Mouse (Mus musculus) midbrain, embryonic 10.5 days (tissue): ENCODE results near the gene Rangrf. TPM values are rescaled to one million over a fixed set of nuclear protein-coding genes. Genes with fewer than 3 reads are reported as not detected.
"Not testable (repeated sequence)": the region's sequence is repeated elsewhere in the genome, so short reads cannot be mapped to it uniquely, and the experiment has no call there.

Experiments
- DNase-seq: peaks from one replicate; pipeline ENCODE4 v3.0.0-alpha.2; 2017; ENCODE audit warnings: low spot score
- H3K27ac ChIP-seq: fragments of 300-500 bp; sonication (generic); replicated peaks from 2 replicates; pipeline ENCODE4 v1.5.1; 2016; ENCODE audit warnings: mild to moderate bottlenecking
- H3K27me3 ChIP-seq: fragments of 300-500 bp; sonication (generic); 2 replicates; pipeline ENCODE4 v1.6.1; 2016; ENCODE audit warnings: low read depth, mild to moderate bottlenecking; ENCODE audit not compliant: poor library complexity, severe bottlenecking
- H3K36me3 ChIP-seq: fragments of 300-500 bp; sonication (generic); 2 replicates; pipeline ENCODE4 v1.6.1; 2016; ENCODE audit warnings: mild to moderate bottlenecking, moderate library complexity
- H3K4me1 ChIP-seq: fragments of 300-500 bp; sonication (generic); 2 replicates; pipeline ENCODE4 v1.6.1; 2016
- H3K4me3 ChIP-seq: fragments of 300-500 bp; sonication (generic); 2 replicates; pipeline ENCODE4 v1.5.1; 2016; ENCODE audit warnings: mild to moderate bottlenecking, moderate library complexity
- H3K9me3 ChIP-seq: fragments of 300-500 bp; sonication (generic); replicated peaks from 2 replicates; pipeline ENCODE4 v1.6.1; 2016; ENCODE audit warnings: mild to moderate bottlenecking
- WGBS: fragments of 180-500 bp; shearing (Covaris S2); methylation state at CpG from one replicate; pipeline ENCODE4 v1.1.7; 2016; 5-methylcytosine and 5-hydroxymethylcytosine counted together
- polyA plus RNA-seq: library from polyadenylated mRNA; unstranded; fragments of >200 nt; fragmentation: Nextera tagmentation; extraction: Ambion mirVana; gene quantifications from 2 replicates; pipeline ENCODE4 v1.2.1, GENCODE M21; 2016

Gene Rangrf
- polyA plus RNA-seq, 1 experiment from 2014 or later = 84.6 TPM

GRCm38 (mm10) chr11:68955473-68955872, 19.5 kb downstream of the Rangrf start:
- WGBS = 63% methylated on average over 5 of the region's 5 CpGs
- peaks cover 70% of the 10 kb centered on the region for H3K27me3 ChIP-seq
- H3K36me3 ChIP-seq = no peaks in the 10 kb centered on the region
- H3K4me1 ChIP-seq = peaks cover 30% of the 10 kb centered on the region
- peak overlapping the region; percentile 77; the same call in 1 of the 2 replicates for H3K27ac ChIP-seq
- H3K9me3 ChIP-seq = no peaks in the 10 kb centered on the region
- DNase-seq = no peak
- peak overlapping the region; percentile 56 for H3K4me3 ChIP-seq

GRCm38 (mm10) chr11:68954408-68954807, 20.6 kb downstream of the Rangrf start:
- WGBS = under 1% methylated on average over 17 of the region's 17 CpGs

GRCm38 (mm10) chr11:68953903-68954302, 21.1 kb downstream of the Rangrf start:
- no peaks in the 10 kb centered on the region for H3K36me3 ChIP-seq
- WGBS = 7% methylated on average over 13 of the region's 13 CpGs
- H3K27ac ChIP-seq = peak overlapping the region; percentile 46; the same call in 1 of the 2 replicates
- DNase-seq = no peak
- peaks cover 76% of the 10 kb centered on the region for H3K27me3 ChIP-seq
- peaks cover 32% of the 10 kb centered on the region for H3K4me1 ChIP-seq
- no peaks in the 10 kb centered on the region for H3K9me3 ChIP-seq
- peak overlapping the region; percentile 56 for H3K4me3 ChIP-seq

More at GRCm38 (mm10) chr11:68954408-68954807, 20.6 kb downstream of the Rangrf start:
- Histone ChIP-seq H3K9me3 (no peaks in the 10 kb centered on the region), H3K36me3 (no peaks in the 10 kb centered on the region), H3K4me1 (peaks cover 32% of the 10 kb centered on the region), H3K27me3 (peaks cover 74% of the 10 kb centered on the region), H3K4me3 (peak overlapping the region; percentile 56), H3K27ac (peak overlapping the region; percentile 77)
- DNase-seq = peak; percentile 35

GRCm38 (mm10) chr11:68947542-68947993, 27.4 kb downstream of the Rangrf start:
- H3K4me3 ChIP-seq = peak overlapping the region; percentile 28
- H3K4me1 ChIP-seq = peaks cover 12% of the 10 kb centered on the region
- peak; percentile 15 for DNase-seq
- no peaks in the 10 kb centered on the region for H3K36me3 ChIP-seq
- H3K27ac ChIP-seq = no peak overlapping the region
- H3K27me3 ChIP-seq = peaks cover 55% of the 10 kb centered on the region
- WGBS = 7% methylated on average over 12 of the region's 12 CpGs
- no peaks in the 10 kb centered on the region for H3K9me3 ChIP-seq

- Histone ChIP-seq H3K27ac (no peak overlapping the region), H3K9me3 (no peaks in the 10 kb centered on the region), H3K27me3 (peaks cover 49% of the 10 kb centered on the region), H3K4me1 (peaks cover 12% of the 10 kb centered on the region), H3K36me3 (no peaks in the 10 kb centered on the region), H3K4me3 (peak overlapping the region; percentile 28)
- no peak for DNase-seq
- 6% methylated on average over 14 of the region's 16 CpGs for WGBS
Observed at GRCm38 (mm10) chr11:68946806-68947440, 28.1 kb downstream of the Rangrf start.

- no peak for DNase-seq
- Histone ChIP-seq H3K36me3 (no peaks in the 10 kb centered on the region), H3K4me3 (no peak overlapping the region), H3K27ac (no peak overlapping the region), H3K9me3 (no peaks in the 10 kb centered on the region), H3K27me3 (peaks cover 39% of the 10 kb centered on the region), H3K4me1 (peaks cover 12% of the 10 kb centered on the region)
- WGBS = 84% methylated on average over 4 of the region's 4 CpGs
Observed at GRCm38 (mm10) chr11:68946001-68946400, 29.0 kb downstream of the Rangrf start.

- no peak for DNase-seq
- H3K9me3 ChIP-seq = no peaks in the 10 kb centered on the region
- H3K4me1 ChIP-seq = peaks cover 17% of the 10 kb centered on the region
- no peaks in the 10 kb centered on the region for H3K36me3 ChIP-seq
- no peak overlapping the region for H3K4me3 ChIP-seq
- no peak overlapping the region for H3K27ac ChIP-seq
- WGBS = 86% methylated on average over 2 of the region's 2 CpGs
- peaks cover 37% of the 10 kb centered on the region for H3K27me3 ChIP-seq
Observed at GRCm38 (mm10) chr11:68945245-68945644, 29.7 kb downstream of the Rangrf start.

- Histone ChIP-seq H3K27me3 (peaks cover 21% of the 10 kb centered on the region), H3K9me3 (no peaks in the 10 kb centered on the region)
- 93% methylated on average over 8 of the region's 8 CpGs for WGBS
Observed at GRCm38 (mm10) chr11:68942731-68943130, 32.3 kb downstream of the Rangrf start.

GRCm38 (mm10) chr11:68940516-68940915, 34.5 kb downstream of the Rangrf start:
- Histone ChIP-seq H3K4me3 (peak overlapping the region; percentile 58), H3K36me3 (no peaks in the 10 kb centered on the region), H3K4me1 (peaks cover 14% of the 10 kb centered on the region), H3K27ac (peak overlapping the region; percentile 80), H3K27me3 (no peaks in the 10 kb centered on the region), H3K9me3 (no peaks in the 10 kb centered on the region)
- DNase-seq = no peak
- 66% methylated on average over 4 of the region's 4 CpGs for WGBS

More at GRCm38 (mm10) chr11:68942731-68943130, 32.3 kb downstream of the Rangrf start:
- Histone ChIP-seq H3K36me3 (no peaks in the 10 kb centered on the region), H3K4me3 (no peak overlapping the region), H3K27ac (no peak overlapping the region), H3K4me1 (peaks cover 23% of the 10 kb centered on the region)
- no peak for DNase-seq

- Histone ChIP-seq H3K9me3 (no peaks in the 10 kb centered on the region), H3K4me1 (peaks cover 14% of the 10 kb centered on the region), H3K27me3 (no peaks in the 10 kb centered on the region), H3K27ac (peak overlapping the region; percentile 80), H3K4me3 (peak overlapping the region; percentile 58), H3K36me3 (no peaks in the 10 kb centered on the region)
- peak; percentile 88 for DNase-seq
- 5% methylated on average over 16 of the region's 16 CpGs for WGBS
Observed at GRCm38 (mm10) chr11:68939451-68940304, 35.3 kb downstream of the Rangrf start.

- H3K4me1 ChIP-seq = peaks cover 14% of the 10 kb centered on the region
- H3K27ac ChIP-seq, DNase-seq, H3K4me3 ChIP-seq, H3K9me3 ChIP-seq, H3K27me3 ChIP-seq, H3K36me3 ChIP-seq: not testable (repeated sequence)
- WGBS = 89% methylated on average over 4 of the region's 4 CpGs
Observed at GRCm38 (mm10) chr11:68936951-68937350, 38.0 kb downstream of the Rangrf start.

- H3K27me3 ChIP-seq = no peaks in the 10 kb centered on the region
- no peak overlapping the region for H3K4me3 ChIP-seq
- H3K27ac ChIP-seq = no peak overlapping the region
- no peaks in the 10 kb centered on the region; the same call in 1 of the 2 replicates for H3K4me1 ChIP-seq
- no peaks in the 10 kb centered on the region for H3K36me3 ChIP-seq
- no peaks in the 10 kb centered on the region for H3K9me3 ChIP-seq
- WGBS = 77% methylated on average over 5 of the region's 5 CpGs
- no peak for DNase-seq
Observed at GRCm38 (mm10) chr11:68933885-68934507, 41.0 kb downstream of the Rangrf start.
